Mouse (Mus musculus): ENCODE measurements around the gene Cops3.

Cops3 gene

GRCm38 (mm10) chr11:59777259-59777658 lies 62.4 kb downstream of the Cops3 start:
- no peak for DNase-seq (ENCODE audit: low read depth)

GRCm38 (mm10) chr11:59775435-59776148 lies 64.0 kb downstream of the Cops3 start:
- DNase-seq (ENCODE audit: low read depth) = no peak

- no peak for DNase-seq (ENCODE audit: low read depth)
Observed at GRCm38 (mm10) chr11:59774522-59774921, 65.1 kb downstream of the Cops3 start.

- no peak for DNase-seq (ENCODE audit: low read depth)
Observed at GRCm38 (mm10) chr11:59772902-59773301, 66.7 kb downstream of the Cops3 start.

- DNase-seq (ENCODE audit: low read depth) = no peak
Observed at GRCm38 (mm10) chr11:59772291-59772690, 67.3 kb downstream of the Cops3 start.

GRCm38 (mm10) chr11:59770753-59771152 lies 68.9 kb downstream of the Cops3 start:
- DNase-seq (ENCODE audit: low read depth) = no peak

GRCm38 (mm10) chr11:59769738-59770137 lies 69.9 kb downstream of the Cops3 start:
- no peak for DNase-seq (ENCODE audit: low read depth)

GRCm38 (mm10) chr11:59769307-59769706 lies 70.3 kb downstream of the Cops3 start:
- no peak for DNase-seq (ENCODE audit: low read depth)
